Mouse (Mus musculus): ENCODE measurements around the gene Ggcx.

- TF ChIP-seq CTCF (IDR thresholded peaks at IDR 0.05; ENCODE audit: insufficient read depth, low read length) (no peak), POLR2A (IDR thresholded peaks at IDR 0.05; ENCODE audit: borderline replicate concordance, extremely low read depth, low read depth, low read length) (no peak)
Observed at GRCm38 (mm10) chr6:72445011-72445410, 30.9 kb downstream of the Ggcx start.

All from lung, adult 2 months (tissue).